Comparison of ENCODE assay signal across 15 mouse cellular contexts in genomic region chr4:58419225-58419624, GRCm38 (mm10).
DNase-seq lines count a peak whose midpoint lies in the region; ATAC-seq and TF ChIP-seq lines count a peak whose summit lies in the region.
"Had no signal": no experiment of that assay in that cellular context is flagged by ENCODE, and none has a peak within 500 bp of the region (broad histone marks: within the 10 kb centered on the region; RNA-seq: fewer than 3 reads in every experiment).

No protein-coding gene starts in this region.

- no peak overlapping the region for H3K4me2 ChIP-seq in hindbrain, postnatal 0 days (ENCODE audit: low read depth, low read length)
- H3K4me2 ChIP-seq in hindbrain, embryonic 12.5 days (replicated peaks), result no peak overlapping the region
- no peak overlapping the region for H3K4me2 ChIP-seq in liver, postnatal 0 days (ENCODE audit: low read depth, low read length)
- H3K4me2 ChIP-seq in liver, embryonic 11.5 days, result no peak overlapping the region
- H3K4me2 ChIP-seq: embryonic facial prominence, embryonic 12.5 days; heart, embryonic 11.5 days; hindbrain, embryonic 13.5 days had no signal

- DNase-seq in hindbrain, postnatal 0 days (ENCODE audit: low spot score), result no peak
- no peak for DNase-seq in liver, postnatal 0 days
- no peak for DNase-seq in liver, embryonic 11.5 days (ENCODE audit: low spot score)
- peak; percentile 46 for DNase-seq in ES-CJ7 (ENCODE audit: low read depth, low spot score)
- DNase-seq: lung, postnatal 36 days; thymus, postnatal 36 days had no signal

- H3K27me3 ChIP-seq in hindbrain, postnatal 0 days (ENCODE audit: insufficient read depth, low read length), result no peaks in the 10 kb centered on the region
- H3K27me3 ChIP-seq in hindbrain, embryonic 12.5 days, result no peaks in the 10 kb centered on the region
- H3K27me3 ChIP-seq in liver, postnatal 0 days (ENCODE audit: insufficient read depth, low read length), result no peaks in the 10 kb centered on the region
- no peaks in the 10 kb centered on the region for H3K27me3 ChIP-seq in liver, embryonic 11.5 days (replicated peaks; ENCODE audit: control insufficient read depth, insufficient read depth, low read length)
- H3K27me3 ChIP-seq: embryonic facial prominence, embryonic 12.5 days; hindbrain, embryonic 13.5 days had no signal

- TF ChIP-seq POLR2A in cortical plate, adult 2 months (IDR thresholded peaks at IDR 0.05; ENCODE audit: extremely low read depth, insufficient read depth, low read length), result no peak

- H3K36me3 ChIP-seq in hindbrain, postnatal 0 days (ENCODE audit: insufficient read depth, low read length), result no peaks in the 10 kb centered on the region
- H3K36me3 ChIP-seq in hindbrain, embryonic 12.5 days, result no peaks in the 10 kb centered on the region
- H3K36me3 ChIP-seq in liver, postnatal 0 days (replicated peaks; ENCODE audit: insufficient read depth, low read length), result no peaks in the 10 kb centered on the region
- H3K36me3 ChIP-seq in liver, embryonic 11.5 days (ENCODE audit: control insufficient read depth, insufficient read depth, low read length), result no peaks in the 10 kb centered on the region
- H3K36me3 ChIP-seq: embryonic facial prominence, embryonic 12.5 days; G1E; hindbrain, embryonic 13.5 days; limb, embryonic 10.5 days had no signal

- no peak overlapping the region for H3K27ac ChIP-seq in hindbrain, postnatal 0 days
- H3K27ac ChIP-seq in hindbrain, embryonic 12.5 days, result no peak overlapping the region
- H3K27ac ChIP-seq in liver, postnatal 0 days (ENCODE audit: low read depth), result no peak overlapping the region
- no peak overlapping the region for H3K27ac ChIP-seq in liver, embryonic 11.5 days (ENCODE audit: low read depth, low read length)
- H3K27ac ChIP-seq in cortical plate, adult 2 months (ENCODE audit: insufficient read depth, low read length), result no peak overlapping the region
- H3K27ac ChIP-seq: embryonic facial prominence, embryonic 12.5 days; hindbrain, embryonic 13.5 days; limb, embryonic 10.5 days had no signal

- no peak overlapping the region for H3K4me3 ChIP-seq in hindbrain, postnatal 0 days (ENCODE audit: low read length)
- no peak overlapping the region for H3K4me3 ChIP-seq in hindbrain, embryonic 12.5 days
- no peak overlapping the region for H3K4me3 ChIP-seq in liver, postnatal 0 days (ENCODE audit: low read depth, low read length)
- H3K4me3 ChIP-seq in liver, embryonic 11.5 days (ENCODE audit: low read depth, low read length), result no peak overlapping the region
- H3K4me3 ChIP-seq in cortical plate, adult 2 months (ENCODE audit: insufficient read depth, low read length), result no peak overlapping the region
- H3K4me3 ChIP-seq: embryonic facial prominence, embryonic 12.5 days; hindbrain, embryonic 13.5 days; limb, embryonic 10.5 days had no signal

- TF ChIP-seq CTCF in hindbrain, postnatal 0 days (IDR thresholded peaks at IDR 0.05; ENCODE audit: low read depth), result peak; percentile 14; the same call in 1 of the 2 replicates
- peak; percentile 52 for TF ChIP-seq CTCF in liver, postnatal 0 days (IDR thresholded peaks at IDR 0.05; ENCODE audit: low read depth)
- TF ChIP-seq CTCF in cortical plate, adult 2 months (IDR thresholded peaks at IDR 0.05; ENCODE audit: extremely low read depth, insufficient read depth, low read length), result peak; percentile 30; the same call in 1 of the 2 replicates

- 54% methylated on average over 5 of the region's 5 CpGs for WGBS in hindbrain, postnatal 0 days
- WGBS in hindbrain, embryonic 12.5 days, result 49% methylated on average over 5 of the region's 5 CpGs
- 12% methylated on average over 5 of the region's 5 CpGs for WGBS in liver, postnatal 0 days (ENCODE audit: insufficient replicate concordance)
- WGBS in liver, embryonic 11.5 days, result 25% methylated on average over 5 of the region's 5 CpGs

- ATAC-seq in hindbrain, postnatal 0 days, result no peak
- ATAC-seq in hindbrain, embryonic 12.5 days (ENCODE audit: low FRiP score), result no peak
- ATAC-seq in liver, postnatal 0 days, result no peak
- no peak for ATAC-seq in liver, embryonic 11.5 days (replicated peaks; ENCODE audit: low FRiP score)
- no peak for ATAC-seq in monocyte, adult 5-6 weeks (replicated peaks; ENCODE audit: insufficient number of reproducible peaks, low FRiP score, low TSS enrichment, poor library complexity, severe bottlenecking)
- ATAC-seq: forebrain, embryonic 14.5 days had no signal

- TF ChIP-seq EP300 in liver, postnatal 0 days (IDR thresholded peaks at IDR 0.05; ENCODE audit: low read depth), result no peak

- H3K9me3 ChIP-seq in hindbrain, postnatal 0 days (ENCODE audit: low read length), result no peaks in the 10 kb centered on the region
- no peaks in the 10 kb centered on the region for H3K9me3 ChIP-seq in hindbrain, embryonic 12.5 days (replicated peaks)
- H3K9me3 ChIP-seq in liver, postnatal 0 days (ENCODE audit: low read length), result peaks cover 2% of the 10 kb centered on the region; the same call in 1 of the 2 replicates
- H3K9me3 ChIP-seq in liver, embryonic 11.5 days (ENCODE audit: control insufficient read depth, low read length), result no peaks in the 10 kb centered on the region
- H3K9me3 ChIP-seq: embryonic facial prominence, embryonic 12.5 days; hindbrain, embryonic 13.5 days; limb, embryonic 10.5 days had no signal

- no peak overlapping the region for H3K9ac ChIP-seq in hindbrain, postnatal 0 days (replicated peaks; ENCODE audit: low read length)
- no peak overlapping the region for H3K9ac ChIP-seq in hindbrain, embryonic 12.5 days
- no peak overlapping the region for H3K9ac ChIP-seq in liver, postnatal 0 days (replicated peaks)
- no peak overlapping the region for H3K9ac ChIP-seq in liver, embryonic 11.5 days (ENCODE audit: low read depth, low read length)
- H3K9ac ChIP-seq: embryonic facial prominence, embryonic 12.5 days; hindbrain, embryonic 13.5 days had no signal

- no peaks in the 10 kb centered on the region for H3K4me1 ChIP-seq in hindbrain, postnatal 0 days (ENCODE audit: insufficient read depth, low read length)
- no peaks in the 10 kb centered on the region for H3K4me1 ChIP-seq in hindbrain, embryonic 12.5 days
- no peaks in the 10 kb centered on the region for H3K4me1 ChIP-seq in liver, postnatal 0 days (ENCODE audit: insufficient read depth)
- no peaks in the 10 kb centered on the region; the same call in 1 of the 2 replicates for H3K4me1 ChIP-seq in liver, embryonic 11.5 days (replicated peaks; ENCODE audit: control insufficient read depth, insufficient read depth, low read length)
- no peaks in the 10 kb centered on the region; the same call in 1 of the 2 replicates for H3K4me1 ChIP-seq in cortical plate, adult 2 months (ENCODE audit: control insufficient read depth, insufficient read depth, low read length)
- H3K4me1 ChIP-seq: hindbrain, embryonic 13.5 days had no signal
